ENCODE assay signal across 8 mouse cellular contexts in genomic region chr3:87755964-87756363, GRCm38 (mm10). TPM values are rescaled to one million over a fixed set of nuclear protein-coding genes. Genes with fewer than 3 reads are reported as not detected.
DNase-seq lines count a peak whose midpoint lies in the region; ATAC-seq and TF ChIP-seq lines count a peak whose summit lies in the region.

No protein-coding gene starts in this region.

- TF ChIP-seq POLR2A in lung, adult 2 months (IDR thresholded peaks at IDR 0.05; ENCODE audit: borderline replicate concordance, extremely low read depth, low read depth, low read length) = no peak

- peak; percentile 70 for DNase-seq in ES-CJ7 (ENCODE audit: low read depth, low spot score)
- DNase-seq in cerebellum, adult 8-10 months = peak; percentile 82
- peak; percentile 56 to 93 for DNase-seq in frontal cortex, adult 2 months (ENCODE audit: extremely low spot score in 1 of 2, low spot score in 1 of 2)
- DNase-seq in layer of hippocampus, adult 8-10 months (ENCODE audit: low spot score in 2 of 2) = peak; percentile 59 to 81
- peak; percentile 86 for DNase-seq in lung, adult 2 months
- DNase-seq in testis, postnatal 10 days (ENCODE audit: low spot score) = peak; percentile 95

- H3K4me3 ChIP-seq in lung, adult 2 months (replicated peaks; ENCODE audit: extremely low read depth, low read depth, low read length) = no peak overlapping the region

- ATAC-seq in hematopoietic stem cell, adult 5-6 weeks (replicated peaks in 1 of 2; ENCODE audit: insufficient read depth in 1 of 2, low FRiP score in 2 of 2, low TSS enrichment in 1 of 2, low read depth in 1 of 2, poor library complexity in 2 of 2, severe bottlenecking in 2 of 2) = peak; percentile 80 to 84
- ATAC-seq in neutrophil, adult 5-6 weeks (ENCODE audit: extremely low read depth, insufficient number of reproducible peaks, low FRiP score, poor library complexity, severe bottlenecking) = peak; percentile 51

- peak; percentile 77 for TF ChIP-seq CTCF in lung, adult 2 months (IDR thresholded peaks at IDR 0.05; ENCODE audit: insufficient read depth, low read length)

- WGBS in lung, adult 2 months = 14% methylated on average over 24 of the region's 24 CpGs

- peaks cover 2% of the 10 kb centered on the region; the same call in 1 of the 2 replicates for H3K4me1 ChIP-seq in lung, adult 2 months (ENCODE audit: control insufficient read depth, insufficient read depth, low read length)

RNA-seq across cellular contexts. Expression of gene Lrrc71, which starts 7.5 kb away (rescaled TPM):
- polyA plus RNA-seq in frontal cortex, adult 2 months (2012; rRNA removed) = 0.19 and 0.40 TPM in 2 replicates
- 0.06 and 0.40 TPM in 2 replicates for total RNA-seq in hematopoietic stem cell, adult 5-6 weeks (2017)
- total RNA-seq in layer of hippocampus, adult 8-10 months (2022) = 1 to 10 TPM in 1 of 4 experiments, under 1 TPM in 3; 0.43 to 1.6 (median 0.62) TPM
- 9.5 and 15.4 TPM in 2 replicates for polyA plus RNA-seq in lung, adult 2 months (2012; rRNA removed)
- 0.12 and 1.7 TPM in 2 replicates for total RNA-seq in neutrophil, adult 5-6 weeks (2017)

RNA-seq across cellular contexts. Expression of gene Ntrk1, which starts 39.0 kb away (rescaled TPM):
- 0.08 and 0.19 TPM in 2 replicates for polyA plus RNA-seq in frontal cortex, adult 2 months (2012; rRNA removed)
- total RNA-seq in hematopoietic stem cell, adult 5-6 weeks (2017) = not detected in 2 replicates
- under 1 TPM; 0.13 to 0.20 (median 0.17) TPM for total RNA-seq in layer of hippocampus, adult 8-10 months (2022)
- 0.56 and 0.87 TPM in 2 replicates for polyA plus RNA-seq in lung, adult 2 months (2012; rRNA removed)
- total RNA-seq in neutrophil, adult 5-6 weeks (2017) = not detected in 2 replicates

RNA-seq across cellular contexts. Expression of gene Insrr, which starts 40.8 kb away (rescaled TPM):
- polyA plus RNA-seq in frontal cortex, adult 2 months (2012; rRNA removed) = 0.38 and 0.46 TPM in 2 replicates
- total RNA-seq in hematopoietic stem cell, adult 5-6 weeks (2017) = 0.50 and 0.79 TPM in 2 replicates
- under 1 TPM; 0.49 to 1.00 (median 0.68) TPM for total RNA-seq in layer of hippocampus, adult 8-10 months (2022)
- polyA plus RNA-seq in lung, adult 2 months (2012; rRNA removed) = 0.19 and 0.66 TPM in 2 replicates
- not detected in 2 replicates for total RNA-seq in neutrophil, adult 5-6 weeks (2017)
